Mouse (Mus musculus) brain, embryonic 14.5 days (tissue): ENCODE data around the gene Olfr689. TPM values are rescaled to one million over a fixed set of nuclear protein-coding genes. Genes with fewer than 3 reads are reported as not detected.
A peak's percentile ranks its signal among the peaks of the same experiment; 100 is the strongest.
"Not testable (repeated sequence)": the region's sequence is repeated elsewhere in the genome, so short reads cannot be mapped to it uniquely, and the experiment has no call there.

Source experiments
- DNase-seq: peaks from one replicate; pipeline ENCODE4 v3.0.0-alpha.2; 2011; ENCODE audit warnings: low read depth
- CTCF ChIP-seq: fragments of 200-500 bp; IDR thresholded peaks from 2 replicates; pipeline ENCODE4 v1.5.1; 2012; ENCODE audit warnings: inconsistent platforms, mild to moderate bottlenecking, moderate library complexity, borderline replicate concordance; ENCODE audit not compliant: insufficient read depth, insufficient read length; ENCODE audit errors: extremely low read depth
- POLR2A ChIP-seq: fragments of 200-500 bp; IDR thresholded peaks from 2 replicates; pipeline ENCODE4 v1.6.1; 2012; ENCODE audit warnings: mild to moderate bottlenecking, inconsistent platforms, borderline replicate concordance; ENCODE audit not compliant: poor library complexity, insufficient read depth, insufficient read length, severe bottlenecking; ENCODE audit errors: extremely low read depth
- polyA plus RNA-seq: library from polyadenylated mRNA; depleted of rRNA; stranded (reverse); fragments of >200 nt; gene quantifications from 2 replicates; pipeline ENCODE4 v1.2.3, GENCODE M21; 2012; rRNA removed

Olfr689 gene
- not detected in 2 replicates for polyA plus RNA-seq

DNA sequence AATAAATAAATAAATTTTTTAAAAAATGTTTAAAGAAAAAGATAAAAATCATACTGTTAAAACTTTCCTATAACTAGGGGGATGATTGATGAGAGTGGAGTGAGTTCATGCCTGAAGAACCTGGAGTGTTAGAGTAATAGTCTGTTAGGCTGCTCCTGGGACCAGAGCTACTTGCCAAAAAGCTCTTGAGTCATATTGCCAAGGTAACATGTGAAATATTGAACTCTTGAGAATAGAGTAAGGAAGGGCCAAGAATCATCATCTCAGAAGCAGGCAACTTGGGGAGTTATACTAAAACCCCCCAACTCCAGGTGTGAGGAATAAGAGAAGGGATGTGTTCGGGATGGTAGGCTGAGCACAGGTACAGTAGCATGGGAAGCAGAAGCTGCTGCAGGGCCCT lies at the start of gene Olfr689:
TSS of gene Olfr689 (plus strand) at position 301 of the 400 bp plus-strand sequence.
- no peak for TF ChIP-seq POLR2A
- TF ChIP-seq CTCF, result no peak
- no peak for DNase-seq

DNA sequence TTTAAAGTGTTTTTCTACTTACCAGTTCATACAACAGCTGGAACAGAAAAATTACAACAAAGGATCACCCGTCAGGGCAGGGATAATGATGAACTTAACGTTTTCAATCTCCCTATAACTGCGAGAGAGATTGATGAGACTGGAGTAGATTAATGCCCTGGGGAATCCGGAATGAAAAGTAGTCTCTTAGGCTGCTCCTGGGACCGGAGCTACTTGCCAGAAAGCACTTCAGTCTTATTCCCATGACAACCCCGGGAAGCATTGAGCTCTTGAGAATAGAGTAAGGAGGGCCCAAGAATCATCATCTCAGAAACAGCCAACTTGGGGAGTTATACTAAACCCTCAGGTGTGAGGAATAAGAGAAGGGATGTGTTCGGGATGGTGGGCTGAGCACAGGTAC lies 38.5 kb upstream of the Olfr689 start:
- DNase-seq, result peak; percentile 43

DNA sequence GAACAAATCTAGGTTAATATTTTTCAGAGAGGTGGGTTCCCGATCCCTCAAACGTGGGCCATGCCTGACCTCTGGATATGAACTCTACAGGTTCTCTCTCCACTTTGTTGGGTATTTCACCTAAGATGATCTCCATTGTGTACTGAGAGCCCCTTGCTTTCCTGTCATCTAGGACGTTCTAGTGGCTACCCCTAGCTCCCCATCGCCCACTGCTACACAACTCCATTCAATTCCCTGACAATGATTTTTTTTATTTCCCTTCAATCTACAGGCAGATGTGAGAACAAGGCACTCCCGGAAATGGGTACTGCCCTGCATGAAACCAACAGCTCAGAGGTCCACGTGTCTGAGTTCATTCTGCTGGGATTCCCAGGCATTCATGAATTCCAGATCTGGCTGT lies 23.2 kb upstream of the Olfr689 start, which contains the start of gene Olfr688:
TSS of gene Olfr688 (plus strand) at position 301 of the 400 bp plus-strand sequence.
- TF ChIP-seq POLR2A, result no peak
- no peak for TF ChIP-seq CTCF
- no peak for DNase-seq

More for the DNA sequence above, 38.5 kb upstream of the Olfr689 start:
- TF ChIP-seq CTCF (no peak), POLR2A (no peak)

DNA sequence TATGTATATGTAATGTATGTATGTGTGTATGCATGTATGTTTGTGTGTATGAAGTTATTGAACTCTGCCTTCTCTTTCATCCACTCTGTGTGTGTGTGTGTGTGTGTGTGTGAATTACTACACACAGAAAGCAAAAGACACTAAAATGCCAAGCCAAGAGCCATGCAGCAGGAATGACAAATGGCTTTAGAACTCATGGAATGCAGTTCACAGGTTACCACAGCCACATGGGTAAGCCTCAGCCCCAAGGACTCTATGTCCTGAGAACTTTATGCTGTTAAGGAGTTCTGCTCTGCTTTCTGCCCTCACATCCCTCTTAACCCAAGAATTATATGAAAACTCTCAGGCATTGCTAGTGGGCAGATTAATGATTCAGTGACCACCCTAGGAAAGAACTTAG lies 20.9 kb upstream of the Olfr689 start:
- TF ChIP-seq CTCF, result no peak
- TF ChIP-seq POLR2A, result no peak
- DNase-seq, result no peak

DNA sequence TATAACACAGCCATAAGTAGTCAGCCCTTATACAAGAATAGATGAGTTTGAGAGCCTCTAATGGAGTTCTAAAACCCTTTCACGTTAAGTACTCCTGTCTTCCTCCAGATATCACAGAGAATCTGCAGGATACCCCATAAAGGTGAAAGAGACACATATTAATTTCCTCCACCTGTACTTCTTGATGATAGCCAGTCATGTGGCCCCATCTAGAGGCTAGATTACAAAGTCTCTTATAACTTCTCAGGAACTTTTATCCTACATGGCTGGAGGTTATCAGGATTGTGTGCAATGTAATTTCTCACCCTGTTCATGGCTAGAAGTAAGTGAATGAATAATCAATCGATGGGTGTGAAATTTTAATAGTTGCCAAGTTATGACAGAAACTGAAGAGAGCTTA lies 14.3 kb downstream of the Olfr689 start:
- no peak for TF ChIP-seq POLR2A
- no peak for TF ChIP-seq CTCF
- DNase-seq, result no peak

DNA sequence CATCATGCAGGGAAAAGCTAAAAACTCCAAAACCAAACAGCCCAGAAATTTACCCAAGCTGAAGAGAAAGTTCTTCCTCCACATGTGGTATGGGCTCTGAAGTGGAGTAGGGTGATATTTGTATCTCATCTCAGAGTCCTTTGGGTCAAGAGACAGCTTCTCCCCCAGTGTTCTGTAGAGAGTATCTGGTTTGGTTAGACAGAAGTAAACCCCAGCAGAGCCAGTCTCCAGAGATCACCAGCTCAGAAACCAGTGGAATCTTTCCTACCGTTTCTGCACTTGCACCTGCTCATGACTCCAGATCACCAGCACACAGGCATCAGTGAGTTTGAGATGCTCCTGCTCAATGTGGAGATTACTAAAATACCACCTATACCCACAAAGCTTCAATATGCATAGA lies 23.0 kb downstream of the Olfr689 start, which contains the start of gene Olfr690:
TSS of gene Olfr690 (minus strand) at position 101 of the 400 bp plus-strand sequence.
- no peak for DNase-seq
- TF ChIP-seq POLR2A (no peak), CTCF (no peak)

DNA sequence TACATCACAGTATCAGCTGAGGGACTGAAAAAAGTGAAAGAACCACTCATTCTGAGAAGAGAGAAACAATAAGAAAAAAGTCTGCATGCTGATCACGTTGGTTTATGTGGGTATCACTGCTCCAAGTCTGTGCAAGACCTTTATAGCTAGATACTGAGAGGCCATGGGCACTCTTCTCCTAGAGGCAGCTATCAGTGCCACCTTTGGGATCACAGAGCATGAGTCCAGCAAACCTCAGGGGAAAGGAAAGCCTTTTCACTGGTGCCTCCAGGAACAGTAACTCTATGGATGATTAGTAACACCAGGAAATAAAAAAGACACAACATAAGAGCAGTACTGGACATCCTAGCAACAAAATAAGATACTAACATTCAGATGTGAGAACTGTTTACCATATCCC lies 31.2 kb downstream of the Olfr689 start, which contains the start of gene Olfr691:
TSS of gene Olfr691 (minus strand) at position 101 of the 400 bp plus-strand sequence.
- no peak for DNase-seq
- TF ChIP-seq POLR2A, result no peak

DNA sequence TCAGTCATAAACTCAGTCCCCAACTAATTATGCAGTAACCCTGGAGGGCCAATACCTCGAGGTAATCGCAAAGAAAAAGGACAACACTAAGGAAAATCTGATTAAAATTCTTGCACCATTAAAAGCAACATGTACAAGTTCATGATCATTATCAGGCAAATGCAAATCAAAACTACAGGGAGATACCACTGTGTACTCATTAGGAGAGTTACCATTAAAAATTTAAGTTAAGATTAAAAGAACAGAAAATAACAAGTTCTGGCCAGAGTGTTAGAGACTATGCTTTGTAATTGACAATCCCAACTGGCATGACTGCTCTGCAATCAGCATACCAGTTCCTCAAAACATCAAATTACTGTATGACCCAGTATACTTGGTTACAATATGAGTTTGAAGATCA lies 31.8 kb downstream of the Olfr689 start:
- no peak for TF ChIP-seq CTCF
- TF ChIP-seq POLR2A, result no peak
- DNase-seq, result peak; percentile 4

DNA sequence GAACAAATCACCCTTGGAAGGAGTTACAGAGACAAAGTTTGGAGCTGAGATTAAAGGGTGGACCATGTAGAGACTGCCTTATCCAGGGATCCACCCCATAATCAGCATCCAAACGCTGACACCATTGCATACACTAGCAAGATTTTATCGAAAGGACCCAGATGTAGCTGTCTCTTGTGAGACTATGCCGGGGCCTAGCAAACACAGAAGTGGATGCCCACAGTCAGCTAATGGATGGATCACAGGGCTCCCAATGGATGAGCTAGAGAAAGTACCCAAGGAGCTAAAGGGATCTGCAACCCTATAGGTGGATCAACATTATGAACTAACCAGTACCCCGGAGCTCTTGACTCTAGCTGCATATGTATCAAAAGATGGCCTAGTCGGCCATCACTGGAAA lies 45.1 kb downstream of the Olfr689 start:
- not testable (repeated sequence) for DNase-seq

DNA sequence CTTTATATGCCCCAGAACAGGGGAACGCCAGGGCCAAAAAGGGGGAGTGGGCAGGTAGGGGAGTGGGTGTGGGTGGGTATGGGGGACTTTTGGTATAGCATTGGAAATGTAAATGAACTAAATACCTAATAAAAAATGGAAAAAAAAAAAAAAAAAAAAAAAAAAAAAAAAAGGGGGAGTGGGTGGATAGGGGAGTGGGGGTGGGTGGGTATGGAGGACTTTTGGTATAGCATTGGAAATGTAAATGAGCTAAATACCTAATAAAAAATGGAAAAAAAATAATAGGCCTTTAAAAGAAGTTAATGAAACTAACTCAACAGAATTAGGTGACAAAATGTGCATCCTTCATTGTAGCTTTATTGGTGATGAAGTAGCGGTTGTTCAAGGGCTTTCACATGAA lies 45.5 kb downstream of the Olfr689 start:
- not testable (repeated sequence) for DNase-seq

DNA sequence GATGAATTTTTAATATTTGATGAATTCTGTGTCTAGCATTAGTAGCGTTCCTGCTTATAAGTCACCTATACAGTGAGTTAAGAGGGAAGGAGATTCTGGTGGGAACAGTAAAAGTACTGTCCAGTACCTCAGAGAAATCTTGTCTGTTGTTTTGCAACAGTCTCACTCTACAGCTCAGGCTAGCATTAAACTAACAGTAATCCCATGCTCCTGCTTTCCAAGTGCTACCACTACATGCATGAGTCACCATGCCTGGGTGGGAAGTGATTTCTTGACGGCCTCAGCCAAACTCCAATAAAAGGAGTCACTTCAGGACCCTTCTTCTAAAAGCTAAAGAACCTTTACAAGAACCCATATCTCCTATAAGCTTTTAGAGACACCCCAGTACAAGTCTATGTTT lies 50.7 kb downstream of the Olfr689 start:
- DNase-seq, result no peak
- TF ChIP-seq CTCF (no peak), POLR2A (no peak)

DNA sequence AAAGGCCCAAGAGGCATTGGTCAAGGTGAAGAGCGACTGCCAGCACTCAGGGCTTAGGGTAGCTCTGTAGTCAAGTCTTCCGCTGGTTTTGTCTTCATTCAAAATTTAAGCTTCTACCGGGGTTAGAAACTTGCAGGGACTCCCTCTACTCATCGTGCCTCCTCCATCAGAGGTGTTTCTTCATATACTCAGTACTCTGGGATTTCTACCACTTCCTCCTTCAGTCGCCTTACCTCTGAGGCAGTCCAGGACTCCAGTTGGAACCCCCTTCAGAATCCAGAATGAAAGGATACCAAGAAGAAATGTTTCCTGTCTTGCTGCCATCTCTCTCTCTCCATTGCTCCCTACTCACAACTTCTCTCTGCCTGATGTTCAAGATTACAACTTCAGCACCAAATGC lies 56.3 kb downstream of the Olfr689 start:
- DNase-seq, result no peak
- TF ChIP-seq POLR2A (no peak), CTCF (no peak)

DNA sequence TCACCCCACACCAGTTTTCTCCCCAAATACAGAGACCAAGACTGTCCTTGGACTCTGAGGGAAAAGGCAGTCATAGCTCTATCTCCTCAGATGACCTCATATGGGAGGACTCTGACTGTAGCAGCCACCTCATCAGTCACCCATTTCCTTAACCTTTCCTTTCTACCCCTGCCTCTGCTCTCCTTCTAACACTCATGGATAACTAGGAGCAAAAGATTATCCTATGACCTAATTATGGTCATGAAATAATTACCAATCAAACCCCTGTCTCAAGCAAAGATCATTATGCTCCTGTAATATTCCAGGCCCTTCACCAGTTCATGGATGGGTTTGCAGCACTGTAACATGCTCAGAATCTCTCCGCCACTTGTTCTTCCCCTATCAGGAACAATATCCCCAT lies 57.0 kb downstream of the Olfr689 start, which contains the start of gene Olfr692:
TSS of gene Olfr692 (plus strand) at position 301 of the 400 bp plus-strand sequence.
- DNase-seq, result no peak
- TF ChIP-seq CTCF (no peak), POLR2A (no peak)
